Mouse (Mus musculus): ENCODE data around the gene Cenpb. TPM values are rescaled to one million over a fixed set of nuclear protein-coding genes. Genes with fewer than 3 reads are reported as not detected.
"Not testable (repeated sequence)": the region's sequence is repeated elsewhere in the genome, so short reads cannot be mapped to it uniquely, and the experiment has no call there.

Gene Cenpb
- 10 to 100 TPM; 71.0 to 75.9 TPM for total RNA-seq (2021)

GRCm38 (mm10) chr2:131179990-131180587 is at the start of gene Cenpb:
Gene Cenpb (minus strand): TSS chr2:131180067.
- DNase-seq: peak; percentile 90
- intact Hi-C loops (cut with DNase I): loop anchor here (2.0 kb wide), 3 partner anchors 19 to 73 kb away; partner anchors contain the start of gene 1700037H04Rik

- intact Hi-C loops (cut with DNase I): no loop called here
- DNase-seq: no peak
These were observed 47.4 kb upstream of the Cenpb start for GRCm38 (mm10) chr2:131227243-131227642.

- intact Hi-C loops (cut with DNase I); DNase-seq: not testable (repeated sequence)
These were observed 46.8 kb upstream of the Cenpb start for GRCm38 (mm10) chr2:131226669-131227068.

- intact Hi-C loops (cut with DNase I): no loop called here
- DNase-seq: no peak
These were observed 45.3 kb upstream of the Cenpb start for GRCm38 (mm10) chr2:131225178-131225577.

- no peak for DNase-seq
- intact Hi-C loops (cut with DNase I): no loop called here
These were observed 43.7 kb upstream of the Cenpb start for GRCm38 (mm10) chr2:131223569-131223968.

- intact Hi-C loops (cut with DNase I): no loop called here
- DNase-seq: peak; percentile 24 to 25
These were observed 42.7 kb upstream of the Cenpb start for GRCm38 (mm10) chr2:131222562-131222961.

GRCm38 (mm10) chr2:131221853-131222515 is 42.1 kb upstream of the Cenpb start:
- DNase-seq: no peak
- intact Hi-C loops (cut with DNase I): no loop called here

- intact Hi-C loops (cut with DNase I): no loop called here
- no peak for DNase-seq
These were observed 40.2 kb upstream of the Cenpb start for GRCm38 (mm10) chr2:131220030-131220429.

GRCm38 (mm10) chr2:131215941-131216858 is 36.3 kb upstream of the Cenpb start:
- intact Hi-C loops (cut with DNase I): no loop called here

GRCm38 (mm10) chr2:131213773-131214172 is 33.9 kb upstream of the Cenpb start:
- DNase-seq: peak in 1 of 2 experiments; percentile 29
- intact Hi-C loops (cut with DNase I): no loop called here

More at GRCm38 (mm10) chr2:131215941-131216858, 36.3 kb upstream of the Cenpb start:
- peak; percentile 75 to 76 for DNase-seq

- intact Hi-C loops (cut with DNase I): loop anchor here (2.0 kb wide), 3 partner anchors 24 to 116 kb away; partner anchors contain the start of gene Mavs
- DNase-seq: peak; percentile 43 to 50
These were observed 31.3 kb upstream of the Cenpb start for GRCm38 (mm10) chr2:131211026-131211615.

- intact Hi-C loops (cut with DNase I): loop anchor here (2.0 kb wide), 4 partner anchors 25 to 115 kb away; partner anchors contain the start of genes Cenpb and Mavs
- peak; percentile 98 for DNase-seq
These were observed 30.3 kb upstream of the Cenpb start for GRCm38 (mm10) chr2:131209969-131210792.

GRCm38 (mm10) chr2:131209125-131209795 is 29.4 kb upstream of the Cenpb start:
- intact Hi-C loops (cut with DNase I): loop anchor here (2.0 kb wide), 1 partner anchor 28 kb away; the partner anchor contains the start of gene Cenpb
- peak in 1 of 2 experiments; percentile 45 for DNase-seq

- intact Hi-C loops (cut with DNase I): loop anchor here (2.0 kb wide), 1 partner anchor 28 kb away; the partner anchor contains the start of gene Cenpb
These were observed 28.5 kb upstream of the Cenpb start for GRCm38 (mm10) chr2:131208356-131208755.

GRCm38 (mm10) chr2:131206778-131207177 is 26.9 kb upstream of the Cenpb start, which contains the start of gene Ap5s1:
Gene Ap5s1 (plus strand): TSS chr2:131207078.
- no peak for DNase-seq
- intact Hi-C loops (cut with DNase I): no loop called here

More at GRCm38 (mm10) chr2:131208356-131208755, 28.5 kb upstream of the Cenpb start:
- DNase-seq: no peak

- no peak for DNase-seq
- intact Hi-C loops (cut with DNase I): no loop called here
These were observed 25.8 kb upstream of the Cenpb start for GRCm38 (mm10) chr2:131205521-131206182.

- peak; percentile 96 to 98 for DNase-seq
These were observed 24.6 kb upstream of the Cenpb start for GRCm38 (mm10) chr2:131204410-131204981.

More at GRCm38 (mm10) chr2:131204410-131204981, 24.6 kb upstream of the Cenpb start:
- intact Hi-C loops (cut with DNase I): no loop called here

Measured in heart, postnatal 10 days (tissue).